Mouse (Mus musculus) C2C12 (cell line): ENCODE measurements at regions not wholly inside any gene's neighbourhood (a gene's known extent, or its start where the extent isn't known, plus 50 kb on each side); places are given as distances from the start of the nearest gene placed in this dataset.

Source experiments
- CTCF ChIP-seq: IDR thresholded peaks from one replicate; pipeline ENCODE4 v1.5.1; 2011; ENCODE audit not compliant: control insufficient read depth, insufficient read depth, insufficient read length
- MYOG ChIP-seq: IDR thresholded peaks from one replicate; pipeline ENCODE4 v1.6.1; 2011; ENCODE audit not compliant: control insufficient read depth, insufficient read length; ENCODE audit errors: extremely low read depth
- USF1 ChIP-seq: IDR thresholded peaks from one replicate; pipeline ENCODE4 v1.6.1; 2011; ENCODE audit warnings: low read depth, mild to moderate bottlenecking, control low read depth, moderate library complexity

DNA sequence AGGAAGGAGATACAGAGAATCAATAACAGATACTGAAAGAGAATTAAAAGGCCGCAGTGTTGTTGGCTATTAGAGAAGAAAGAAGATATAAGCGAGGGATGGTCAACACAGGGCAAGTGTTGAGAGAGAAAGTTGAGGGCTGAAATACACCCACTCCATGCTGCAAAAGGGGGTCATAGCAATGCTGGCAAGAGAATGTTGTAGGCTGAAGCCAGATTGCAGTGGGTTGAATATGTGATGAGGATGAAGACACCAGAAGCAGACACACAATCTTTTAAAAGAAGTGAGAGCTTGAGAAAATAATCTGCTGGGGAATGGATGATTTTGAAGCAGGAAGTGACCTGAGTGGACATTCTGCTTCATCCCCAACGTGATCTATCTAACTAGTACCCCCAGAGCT lies 90.5 kb upstream of the Grm7 start:
- TF ChIP-seq MYOG (no peak), CTCF (no peak), USF1 (no peak)
